Mouse (Mus musculus) heart, adult 11 months (tissue): ENCODE results near the gene Eci3.

ENCODE experiments used
- DNase-seq: peaks from one replicate; pipeline ENCODE4 v3.0.0; 2022

Eci3 gene

DNA sequence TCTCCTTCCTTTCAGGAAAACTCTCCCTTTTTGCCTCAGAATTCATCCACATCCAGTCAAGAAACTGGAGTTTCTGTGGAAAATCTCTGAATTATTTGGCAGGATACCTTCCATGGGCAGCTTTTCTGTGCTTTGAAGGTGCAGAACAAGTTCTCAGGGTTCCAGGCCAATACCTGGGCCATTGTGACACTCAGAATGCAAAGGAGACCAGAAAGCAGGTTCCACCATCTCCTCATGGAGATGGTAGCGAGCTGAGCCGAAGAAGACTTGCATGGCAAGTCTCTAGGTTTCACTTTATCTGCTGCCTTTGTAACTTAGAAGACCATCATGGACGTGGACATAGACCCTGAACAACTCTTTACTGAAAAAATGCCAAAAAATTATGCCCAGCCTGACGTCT lies 39.4 kb downstream of the Eci3 start, which contains the start of the genes Fam217a and 4933417A18Rik:
Fam217a (minus strand) TSS at position 101 of the 400 bp plus-strand sequence.
4933417A18Rik (plus strand) TSS at position 200 of the 400 bp plus-strand sequence.
- peak; percentile 61 for DNase-seq

DNA sequence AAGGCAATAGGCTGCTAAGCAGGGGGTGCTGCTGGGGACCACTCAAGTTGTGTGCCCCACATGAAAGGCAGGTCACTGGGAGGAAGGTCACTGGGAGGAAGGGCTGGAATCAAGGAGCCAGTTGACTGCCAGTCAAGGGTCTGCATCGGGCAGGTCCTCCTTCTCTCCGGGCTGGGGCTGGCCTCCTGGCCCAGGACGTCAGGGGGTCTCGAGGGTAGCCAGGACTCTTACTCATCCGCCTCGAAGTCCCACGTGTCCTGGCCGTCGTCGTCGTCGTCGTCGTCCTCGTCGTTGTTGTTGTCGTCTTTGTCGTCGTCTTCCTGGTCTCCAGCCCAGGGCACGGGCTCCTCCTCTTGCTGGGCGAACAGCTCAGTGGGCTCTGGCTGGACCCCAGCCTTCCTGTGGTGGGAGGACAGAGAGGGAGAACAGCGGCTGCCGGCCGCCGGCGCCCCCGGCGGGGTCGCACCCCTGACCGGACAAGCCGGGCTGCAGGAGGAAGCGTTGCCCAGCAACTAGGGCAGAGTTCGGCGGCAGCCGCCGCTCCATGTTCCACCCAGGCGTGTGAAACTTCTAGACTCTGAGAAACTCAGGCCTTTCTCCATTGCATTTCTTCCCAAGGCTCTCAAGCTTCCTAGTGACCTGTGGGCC lies 47.0 kb downstream of the Eci3 start:
- peak; percentile 90 for DNase-seq

DNA sequence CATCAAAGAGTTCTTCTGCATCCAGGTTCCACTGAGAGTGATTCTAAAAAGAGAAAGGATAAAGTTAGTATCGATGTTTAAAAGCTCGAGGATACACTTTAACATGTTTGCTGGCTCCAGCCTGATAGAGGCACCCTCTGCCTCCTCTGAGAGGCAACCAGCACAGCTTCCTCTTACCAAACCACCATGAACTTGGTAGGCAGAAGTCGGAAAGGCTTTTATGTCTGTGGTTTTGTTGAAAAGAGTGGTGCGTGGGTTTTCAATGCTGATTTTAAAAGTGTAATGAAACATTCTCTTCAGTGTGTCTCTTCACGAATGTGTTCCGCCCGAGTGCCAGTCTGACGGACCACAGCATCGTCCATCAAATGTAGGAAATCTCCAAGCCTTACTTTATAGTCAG lies 49.0 kb downstream of the Eci3 start:
- no peak for DNase-seq
